Mouse (Mus musculus): Measurements from ENCODE around the gene Rpn2. TPM values are rescaled to one million over a fixed set of nuclear protein-coding genes. Genes with fewer than 3 reads are reported as not detected.

The Rpn2 gene
- polyA plus RNA-seq, 1 experiment: 449 TPM

- DNase-seq (ENCODE audit: low read depth): no peak
Measured at GRCm38 (mm10) chr2:157310963-157311637, 32.3 kb downstream of the Rpn2 start.

GRCm38 (mm10) chr2:157313718-157314117 is 34.9 kb downstream of the Rpn2 start:
- DNase-seq (ENCODE audit: low read depth): no peak

GRCm38 (mm10) chr2:157314310-157314709 is 35.5 kb downstream of the Rpn2 start:
- DNase-seq (ENCODE audit: low read depth): no peak

- DNase-seq (ENCODE audit: low read depth): no peak
Measured at GRCm38 (mm10) chr2:157315486-157315885, 36.7 kb downstream of the Rpn2 start.

- DNase-seq (ENCODE audit: low read depth): no peak
Measured at GRCm38 (mm10) chr2:157316358-157316933, 37.6 kb downstream of the Rpn2 start.

GRCm38 (mm10) chr2:157317220-157317619 is 38.4 kb downstream of the Rpn2 start:
- DNase-seq (ENCODE audit: low read depth): no peak

GRCm38 (mm10) chr2:157320135-157320534 is 41.3 kb downstream of the Rpn2 start:
- peak; percentile 91 for DNase-seq (ENCODE audit: low read depth)

GRCm38 (mm10) chr2:157320886-157321285 is 42.1 kb downstream of the Rpn2 start:
- DNase-seq (ENCODE audit: low read depth): no peak

- no peak for DNase-seq (ENCODE audit: low read depth)
Measured at GRCm38 (mm10) chr2:157322029-157322766, 43.4 kb downstream of the Rpn2 start.

GRCm38 (mm10) chr2:157325238-157325637 is 46.4 kb downstream of the Rpn2 start:
- DNase-seq (ENCODE audit: low read depth): no peak

GRCm38 (mm10) chr2:157328106-157328505 is 49.3 kb downstream of the Rpn2 start:
- DNase-seq (ENCODE audit: low read depth): no peak

- no peak for DNase-seq (ENCODE audit: low read depth)
Measured at GRCm38 (mm10) chr2:157328570-157328969, 49.8 kb downstream of the Rpn2 start.

GRCm38 (mm10) chr2:157332059-157332458 is 53.2 kb downstream of the Rpn2 start:
- DNase-seq (ENCODE audit: low read depth): no peak

GRCm38 (mm10) chr2:157338663-157339062 is 59.8 kb downstream of the Rpn2 start:
- no peak for DNase-seq (ENCODE audit: low read depth)

GRCm38 (mm10) chr2:157339532-157339931 is 60.7 kb downstream of the Rpn2 start:
- DNase-seq (ENCODE audit: low read depth): no peak

GRCm38 (mm10) chr2:157340221-157340741 is 61.5 kb downstream of the Rpn2 start:
- no peak for DNase-seq (ENCODE audit: low read depth)

GRCm38 (mm10) chr2:157341554-157342270 is 62.9 kb downstream of the Rpn2 start:
- DNase-seq (ENCODE audit: low read depth): no peak

GRCm38 (mm10) chr2:157342328-157342926 is 63.6 kb downstream of the Rpn2 start:
- DNase-seq (ENCODE audit: low read depth): no peak

GRCm38 (mm10) chr2:157343337-157343736 is 64.5 kb downstream of the Rpn2 start:
- no peak for DNase-seq (ENCODE audit: low read depth)

GRCm38 (mm10) chr2:157347361-157348159 is 68.7 kb downstream of the Rpn2 start, which contains the start of gene Ghrh:
Ghrh (minus strand) TSS chr2:157347506.
- no peak for DNase-seq (ENCODE audit: low read depth)
